ENCODE assay signal across 30 mouse cellular contexts in the genomic region with DNA sequence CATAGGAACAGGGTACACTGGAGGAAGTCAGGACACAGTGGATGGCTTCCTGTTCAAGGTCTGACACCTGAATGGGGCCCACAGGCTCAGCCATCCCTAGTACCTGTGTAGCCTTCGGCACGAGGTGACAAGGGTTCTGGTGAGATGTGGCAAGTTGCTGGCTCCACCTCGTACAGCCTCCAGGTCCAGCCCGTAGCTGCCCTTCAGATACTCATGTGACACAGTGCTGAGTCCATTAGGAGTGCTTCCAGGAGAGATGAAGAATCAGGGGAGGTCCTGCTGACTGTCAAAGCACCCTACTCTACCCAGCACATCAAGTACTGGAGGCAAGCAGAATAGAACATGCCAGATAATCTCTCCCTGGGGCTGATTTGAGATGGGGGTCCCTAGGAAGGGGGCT. TPM values are rescaled to one million over a fixed set of nuclear protein-coding genes. Genes with fewer than 3 reads are reported as not detected.
DNase-seq lines count a peak whose midpoint lies in the region; ATAC-seq and TF ChIP-seq lines count a peak whose summit lies in the region.
"Had no signal": no experiment of that assay in that cellular context is flagged by ENCODE, and none has a peak within 500 bp of the region (broad histone marks: within the 10 kb centered on the region; RNA-seq: fewer than 3 reads in every experiment).

No protein-coding gene starts in this region.

- no peak for ATAC-seq in heart, embryonic 12.5 days (ENCODE audit: insufficient number of reproducible peaks, low FRiP score)
- ATAC-seq in activated CD4-positive, CD25-positive, alpha-beta regulatory T cell, adult 4 months, result no peak
- ATAC-seq: CD4-positive, CD25-positive, alpha-beta regulatory T cell, adult 4 months; forebrain, embryonic 14.5 days; forebrain, embryonic 16.5 days had no signal

- no peak overlapping the region for H3K4me3 ChIP-seq in heart, embryonic 12.5 days
- H3K4me3 ChIP-seq in E14TG2a.4 (replicated peaks; ENCODE audit: low read length) (peak overlapping the region; percentile 30; the same call in 1 of the 2 replicates), ES-E14 (ENCODE audit: insufficient read depth in 1 of 2, low read depth in 1 of 2, low read length in 2 of 2, poor library complexity in 1 of 2, severe bottlenecking in 1 of 2) (no peak overlapping the region)
- H3K4me3 ChIP-seq: embryonic facial prominence, embryonic 13.5 days; embryonic facial prominence, embryonic 15.5 days; erythroblast, embryonic 14.5 days; forebrain, embryonic 10.5 days; forebrain, embryonic 12.5 days had no signal

- WGBS in heart, embryonic 12.5 days, result 88% methylated on average over 4 of the region's 4 CpGs

- DNase-seq in heart, adult 11 months, result peak; percentile 91
- no peak for DNase-seq in ES-E14 (ENCODE audit: low read depth, low spot score)
- DNase-seq in adipocyte (ENCODE audit: low spot score), result no peak
- DNase-seq: adrenal gland, adult 2 months; adrenal gland, postnatal 10 days; adrenal gland, postnatal 25 days; B cell, adult 2 months; cerebellum, adult 11 months; cerebellum, adult 18-20 months; cerebellum, adult 8-10 months; cerebellum, adult 9-11 months; cerebellum, postnatal 14 days; cerebellum, postnatal 36 days; embryo, embryonic 11 days had no signal

- H3K4me2 ChIP-seq in heart, embryonic 12.5 days, result no peak overlapping the region
- H3K4me2 ChIP-seq: embryonic facial prominence, embryonic 13.5 days; embryonic facial prominence, embryonic 15.5 days; forebrain, embryonic 12.5 days had no signal

- no peak for TF ChIP-seq CTCF in E14TG2a.4 (conservative IDR thresholded peaks at IDR 0.05; ENCODE audit: low read length)

- in situ Hi-C loops in ES-E14 (cut with MboI; ENCODE audit: low sequenced_read_pairs in 2 of 2, unreplicated experiment in 2 of 2), result no loop called here

- peaks cover 30% of the 10 kb centered on the region for H3K4me1 ChIP-seq in heart, embryonic 12.5 days (replicated peaks)
- H3K4me1 ChIP-seq in E14TG2a.4 (replicated peaks; ENCODE audit: low read depth, low read length) (peaks cover 64% of the 10 kb centered on the region), ES-E14 (ENCODE audit: control insufficient read depth in 2 of 2, insufficient read depth in 2 of 2, low read length in 2 of 2, poor library complexity in 1 of 2) (peaks cover 1 to 24% of the 10 kb centered on the region in 2 experiments; a peak in 3 of 4 replicates)

- no peak overlapping the region for H3K9ac ChIP-seq in heart, embryonic 12.5 days
- H3K9ac ChIP-seq in ES-E14 (ENCODE audit: insufficient read depth, low read depth, low read length, poor library complexity, severe bottlenecking), result peak overlapping the region; percentile 10; the same call in 1 of the 2 replicates
- H3K9ac ChIP-seq: embryonic facial prominence, embryonic 13.5 days; embryonic facial prominence, embryonic 15.5 days; forebrain, embryonic 12.5 days had no signal

- peaks cover 69% of the 10 kb centered on the region for H3K36me3 ChIP-seq in heart, embryonic 12.5 days
- H3K36me3 ChIP-seq in E14TG2a.4 (ENCODE audit: insufficient read depth, low read length) (peaks cover 82% of the 10 kb centered on the region), ES-E14 (ENCODE audit: control insufficient read depth, insufficient read depth, low read length, poor library complexity, severe bottlenecking) (peaks cover 58% of the 10 kb centered on the region)

- no peaks in the 10 kb centered on the region for H3K9me3 ChIP-seq in heart, embryonic 12.5 days (replicated peaks)
- H3K9me3 ChIP-seq in E14TG2a.4 (ENCODE audit: low read length), result no peaks in the 10 kb centered on the region
- H3K9me3 ChIP-seq in ES-E14 (ENCODE audit: control insufficient read depth, insufficient read depth, low read depth, low read length), result no peaks in the 10 kb centered on the region
- H3K9me3 ChIP-seq: embryonic facial prominence, embryonic 13.5 days; embryonic facial prominence, embryonic 15.5 days; forebrain, embryonic 10.5 days; forebrain, embryonic 12.5 days had no signal

- no peak overlapping the region for H3K27ac ChIP-seq in heart, embryonic 12.5 days (ENCODE audit: poor library complexity, severe bottlenecking)
- 0 out of 2 replicates have a peak overlapping the region, but pooled peaks have one; percentile 19 for H3K27ac ChIP-seq in ES-E14 (ENCODE audit: insufficient read depth, low read depth, low read length, poor library complexity, severe bottlenecking)
- H3K27ac ChIP-seq: embryonic facial prominence, embryonic 13.5 days; embryonic facial prominence, embryonic 15.5 days; forebrain, embryonic 10.5 days; forebrain, embryonic 12.5 days had no signal

- no peaks in the 10 kb centered on the region for H3K27me3 ChIP-seq in heart, embryonic 12.5 days (replicated peaks)
- no peaks in the 10 kb centered on the region for H3K27me3 ChIP-seq in E14TG2a.4 (ENCODE audit: insufficient read depth, low read length)
- H3K27me3 ChIP-seq: CH12.LX; embryonic facial prominence, embryonic 13.5 days; embryonic facial prominence, embryonic 15.5 days; forebrain, embryonic 12.5 days had no signal

TF ChIP-seq in ES-E14, 5 proteins besides CTCF, POLR2A, EP300 and RAD21:
- TF ChIP-seq ZC3H11A (IDR thresholded peaks at IDR 0.05; ENCODE audit: borderline replicate concordance, low read depth, low read length), result no peak
- TF ChIP-seq HCFC1 (IDR thresholded peaks at IDR 0.05; ENCODE audit: borderline replicate concordance, insufficient read depth, low read length), result no peak
- no peak for TF ChIP-seq CHD2 (IDR thresholded peaks at IDR 0.05; ENCODE audit: low read depth, low read length)
- no peak for TF ChIP-seq MAFK (IDR thresholded peaks at IDR 0.05; ENCODE audit: insufficient read depth, low read depth, low read length)
- no peak for TF ChIP-seq ZNF384 (IDR thresholded peaks at IDR 0.05; ENCODE audit: low read depth, low read length)

RNA-seq across cellular contexts. Expression of a gene that starts 5.7 kb away (rescaled TPM):
- 44.8 and 56.8 TPM in 2 replicates for polyA plus RNA-seq in heart, embryonic 12.5 days (2016; fragmentation: Nextera tagmentation; extraction: Ambion mirVana)
- 57.1 and 71.4 TPM in 2 replicates for total RNA-seq in ES-E14 (2012; rRNA removed)
- polyA plus RNA-seq in activated CD4-positive, CD25-positive, alpha-beta regulatory T cell, adult 4 months (2017; shearing (Covaris generic)), result 1 to 10 TPM; 1.5 to 2.6 TPM

RNA-seq across cellular contexts. Expression of a gene that starts 14.3 kb away (rescaled TPM):
- 0.10 TPM in 1 of 2 replicates, not detected in the other for polyA plus RNA-seq in heart, embryonic 12.5 days (2016; fragmentation: Nextera tagmentation; extraction: Ambion mirVana)
- 1.1 and 1.3 TPM in 2 replicates for total RNA-seq in ES-E14 (2012; rRNA removed)
- polyA plus RNA-seq in activated CD4-positive, CD25-positive, alpha-beta regulatory T cell, adult 4 months (2017; shearing (Covaris generic)), result not detected
- total RNA-seq: CH12.LX; common myeloid progenitor, adult 5-6 weeks; MEL had no signal
- polyA plus RNA-seq: CD4-positive, CD25-positive, alpha-beta regulatory T cell, adult 4 months; embryonic facial prominence, embryonic 13.5 days; erythroblast, embryonic 14.5 days; forebrain, embryonic 10.5 days; forebrain, embryonic 12.5 days; forebrain, embryonic 14.5 days; forebrain, embryonic 16.5 days; frontal cortex, adult 2 months had no signal

RNA-seq across cellular contexts. Expression of a gene that starts 24.6 kb away (rescaled TPM):
- not detected in 2 replicates for polyA plus RNA-seq in heart, embryonic 12.5 days (2016; fragmentation: Nextera tagmentation; extraction: Ambion mirVana)
- total RNA-seq in ES-E14 (2012; rRNA removed), result 4.2 and 4.3 TPM in 2 replicates
- polyA plus RNA-seq in activated CD4-positive, CD25-positive, alpha-beta regulatory T cell, adult 4 months (2017; shearing (Covaris generic)), result not detected
- total RNA-seq: CH12.LX; common myeloid progenitor, adult 5-6 weeks; MEL had no signal
- polyA plus RNA-seq: CD4-positive, CD25-positive, alpha-beta regulatory T cell, adult 4 months; embryonic facial prominence, embryonic 11.5 days; erythroblast, embryonic 14.5 days had no signal

RNA-seq across cellular contexts. Expression of a gene that starts 31.1 kb away (rescaled TPM):
- 58.0 and 61.0 TPM in 2 replicates for polyA plus RNA-seq in heart, embryonic 12.5 days (2016; fragmentation: Nextera tagmentation; extraction: Ambion mirVana)
- total RNA-seq in ES-E14 (2012; rRNA removed), result 105 and 123 TPM in 2 replicates
- polyA plus RNA-seq in activated CD4-positive, CD25-positive, alpha-beta regulatory T cell, adult 4 months (2017; shearing (Covaris generic)), result 10 to 100 TPM; 47.2 to 61.9 TPM

RNA-seq across cellular contexts. Expression of a gene that starts 38.2 kb away (rescaled TPM):
- 4.1 TPM in 2 replicates for polyA plus RNA-seq in heart, embryonic 12.5 days (2016; fragmentation: Nextera tagmentation; extraction: Ambion mirVana)
- total RNA-seq in ES-E14 (2012; rRNA removed), result 536 and 562 TPM in 2 replicates
- polyA plus RNA-seq in activated CD4-positive, CD25-positive, alpha-beta regulatory T cell, adult 4 months (2017; shearing (Covaris generic)), result not detected
- total RNA-seq: common myeloid progenitor, adult 5-6 weeks had no signal
- polyA plus RNA-seq: CD4-positive, CD25-positive, alpha-beta regulatory T cell, adult 4 months; erythroblast, embryonic 14.5 days had no signal

Comparison
In these comparisons a context has a peak if more than half of its experiments do, and no peak if none do; other contexts are left out.
1. RNA of a gene that starts 5.7 kb away (polyA plus RNA-seq): 44.8 to 56.8 TPM in heart, embryonic 12.5 days; 1.5 to 2.6 TPM in activated CD4-positive, CD25-positive, alpha-beta regulatory T cell, adult 4 months; every median in the first group is over 10 times any median in the second.